Mouse (Mus musculus) hindbrain, postnatal 0 days (tissue): Measurements from ENCODE around the gene Tle2. TPM values are rescaled to one million over a fixed set of nuclear protein-coding genes. Genes with fewer than 3 reads are reported as not detected.
A peak's percentile ranks its signal among the peaks of the same experiment; 100 is the strongest.

Experiments
- ATAC-seq: fragments of 200-750 bp; cut with Nextera tagmentation; 2 replicates; pipeline ENCODE4 v1.8.0; 2017; ENCODE audit warnings: mild to moderate bottlenecking, moderate TSS enrichment, moderate library complexity
- DNase-seq: peaks from one replicate; pipeline ENCODE4 v3.0.0-alpha.2; 2015; ENCODE audit warnings: low spot score
- H3K27ac ChIP-seq: fragments of 300-500 bp; sonication (generic); 2 replicates; pipeline ENCODE4 v1.5.1; 2014; ENCODE audit warnings: mild to moderate bottlenecking
- H3K27me3 ChIP-seq: fragments of 300-500 bp; sonication (generic); 2 replicates; pipeline ENCODE4 v1.6.1; 2014; ENCODE audit warnings: low read length, mixed read lengths; ENCODE audit not compliant: insufficient read depth
- H3K36me3 ChIP-seq: fragments of 300-500 bp; sonication (generic); 2 replicates; pipeline ENCODE4 v1.6.1; 2014; ENCODE audit warnings: low read length, mixed read lengths; ENCODE audit not compliant: insufficient read depth
- H3K4me1 ChIP-seq: fragments of 300-500 bp; sonication (generic); 2 replicates; pipeline ENCODE4 v1.6.1; 2014; ENCODE audit warnings: antibody characterized with exemption, low read length, mixed read lengths; ENCODE audit not compliant: insufficient read depth
- H3K4me2 ChIP-seq: fragments of 300-500 bp; sonication (generic); 2 replicates; pipeline ENCODE4 v1.6.1; 2014; ENCODE audit warnings: low read depth, mild to moderate bottlenecking, low read length, moderate library complexity, mixed read lengths
- H3K4me3 ChIP-seq: fragments of 300-500 bp; sonication (generic); 2 replicates; pipeline ENCODE4 v1.5.1; 2014; ENCODE audit warnings: low read length
- H3K9ac ChIP-seq: fragments of 300-500 bp; sonication (generic); replicated peaks from 2 replicates; pipeline ENCODE4 v1.6.1; 2014; ENCODE audit warnings: mild to moderate bottlenecking, low read length, moderate library complexity, mixed read lengths
- H3K9me3 ChIP-seq: fragments of 300-500 bp; sonication (generic); 2 replicates; pipeline ENCODE4 v1.6.1; 2016; ENCODE audit warnings: low read length, mixed read lengths
- CTCF ChIP-seq: IDR thresholded peaks from 2 replicates; pipeline ENCODE4 v1.5.1; 2016; ENCODE audit warnings: antibody characterized with exemption, control low read depth, low read depth
- WGBS: fragments of 180-500 bp; shearing (Covaris S2); extraction: QIAGEN DNeasy Blood & Tissue Kit; methylation state at CpG from one replicate; pipeline ENCODE4 v1.1.7; 2014; 5-methylcytosine and 5-hydroxymethylcytosine counted together
- polyA plus RNA-seq: library from polyadenylated mRNA; unstranded; fragments of >200 nt; fragmentation: Nextera tagmentation; extraction: Ambion mirVana; gene quantifications from 2 replicates; pipeline ENCODE4 v1.2.1, GENCODE M21; 2015
- total RNA-seq: library from RNA; depleted of rRNA; stranded (reverse); fragments of >200 nt; gene quantifications from 2 replicates; pipeline ENCODE4 v1.2.3, GENCODE M21; 2014

Gene Tle2
- total and polyA plus RNA-seq, 2 experiments from 2014 or later: 28.8 to 43.7 TPM

DNA sequence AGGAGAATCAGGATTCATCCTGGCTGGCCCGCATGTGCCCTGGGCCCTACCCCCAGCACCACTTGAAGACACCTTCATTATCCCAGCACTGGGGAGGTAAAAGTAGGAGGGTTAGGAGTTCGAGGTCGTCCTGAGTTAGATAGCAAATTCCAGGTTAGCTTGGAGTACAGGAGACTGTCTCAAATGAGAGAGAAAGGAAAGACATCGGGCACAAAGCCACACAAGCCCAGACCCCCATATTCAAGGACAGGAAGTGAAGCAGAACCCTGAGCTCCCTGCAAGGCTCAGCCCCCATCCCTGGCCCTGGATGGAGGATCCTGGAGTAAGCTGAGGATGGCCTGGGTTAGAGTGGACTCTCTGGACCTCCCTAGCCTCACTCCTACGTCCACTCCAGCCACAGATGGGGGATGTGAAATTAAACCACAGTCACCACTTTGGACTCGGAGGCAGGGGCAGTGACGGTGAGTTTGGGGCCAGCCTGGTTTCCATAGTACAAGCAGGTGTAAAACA lies 27.1 kb downstream of the Tle2 start:
- 22% methylated on average over 7 of the region's 7 CpGs for WGBS
- Histone ChIP-seq H3K27ac (no peak overlapping the region), H3K4me1 (peaks cover 17% of the 10 kb centered on the region), H3K27me3 (no peaks in the 10 kb centered on the region), H3K9ac (0 out of 2 replicates have a peak overlapping the region, but pooled peaks have one; percentile 24), H3K9me3 (no peaks in the 10 kb centered on the region), H3K4me3 (peak overlapping the region; percentile 21; the same call in 1 of the 2 replicates), H3K36me3 (no peaks in the 10 kb centered on the region), H3K4me2 (peak overlapping the region; percentile 61)
- no peak for ATAC-seq
- no peak for DNase-seq
- no peak for TF ChIP-seq CTCF

DNA sequence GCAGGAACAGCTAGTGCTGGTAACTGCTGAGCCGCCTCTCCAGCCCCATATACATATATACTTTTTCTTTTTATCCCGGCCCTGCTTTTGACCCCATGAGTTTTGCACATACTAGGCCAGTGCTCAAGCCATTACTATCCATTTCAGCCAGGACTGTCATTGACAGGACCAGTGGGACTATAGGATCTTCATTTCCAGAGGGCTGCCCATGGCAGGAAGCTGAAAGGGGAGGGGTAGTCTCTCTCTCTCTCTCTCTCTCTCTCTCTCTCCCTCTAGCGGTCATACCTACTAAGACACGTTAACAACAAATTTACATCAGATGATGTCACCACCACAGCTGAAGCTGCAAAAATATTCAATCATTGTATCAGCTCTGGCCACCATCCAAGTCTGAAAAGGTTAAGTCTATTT lies 28.4 kb downstream of the Tle2 start:
- no peaks in the 10 kb centered on the region for H3K36me3 ChIP-seq
- H3K4me3 ChIP-seq: no peak overlapping the region
- no peaks in the 10 kb centered on the region for H3K9me3 ChIP-seq
- no peak overlapping the region for H3K9ac ChIP-seq
- peaks cover 13% of the 10 kb centered on the region for H3K4me1 ChIP-seq
- TF ChIP-seq CTCF: peak; percentile 83
- no peak overlapping the region for H3K4me2 ChIP-seq
- DNase-seq: peak; percentile 84
- H3K27ac ChIP-seq: no peak overlapping the region
- no peak for ATAC-seq
- no peaks in the 10 kb centered on the region for H3K27me3 ChIP-seq
- 10% methylated on average over 4 of the region's 4 CpGs for WGBS

DNA sequence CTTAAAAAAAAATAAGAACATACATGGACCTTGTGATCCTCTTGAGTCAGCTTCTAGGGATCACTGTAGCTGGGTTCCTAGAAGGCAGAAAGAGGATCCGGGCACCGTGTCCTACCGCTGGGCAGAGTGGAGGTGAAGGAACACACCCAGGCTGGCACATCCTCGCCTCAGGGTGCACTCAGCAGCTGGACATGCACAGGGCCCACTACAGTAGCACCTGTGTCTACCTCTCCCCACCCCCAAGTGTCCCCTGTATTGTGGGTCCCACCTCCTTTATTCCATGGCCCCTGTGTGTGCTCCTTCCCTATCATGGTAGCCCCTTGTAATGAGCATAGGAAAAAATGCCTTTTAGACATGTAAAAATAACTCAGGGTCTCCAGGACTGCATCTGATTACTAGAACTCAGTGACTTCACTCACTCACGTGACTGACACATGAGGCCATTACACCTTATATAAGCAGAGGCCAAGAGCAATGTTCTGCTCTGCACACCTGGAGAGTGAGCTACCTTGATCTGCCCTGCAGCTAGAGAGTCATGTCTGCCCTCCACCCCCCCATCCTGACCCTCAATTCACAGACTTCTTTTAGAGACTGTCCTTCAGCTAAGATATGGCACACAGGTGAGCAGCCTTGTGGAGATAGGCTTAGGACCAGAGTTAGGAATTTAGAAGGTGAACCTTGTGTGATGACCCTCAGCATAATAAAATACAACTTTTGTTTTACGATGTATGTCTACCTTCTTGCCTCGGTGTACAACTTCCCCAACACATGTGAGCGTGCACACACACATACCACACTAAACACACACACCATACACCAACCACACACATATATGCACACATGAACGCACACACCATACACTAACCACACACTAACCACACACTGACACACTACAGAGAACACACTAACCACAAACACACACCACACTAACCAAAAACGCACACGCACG lies 29.9 kb downstream of the Tle2 start:
- Histone ChIP-seq H3K9ac (no peak overlapping the region), H3K9me3 (no peaks in the 10 kb centered on the region), H3K4me2 (peak overlapping the region; percentile 56), H3K27me3 (no peaks in the 10 kb centered on the region), H3K4me3 (0 out of 2 replicates have a peak overlapping the region, but pooled peaks have one; percentile 7), H3K4me1 (peaks cover 13% of the 10 kb centered on the region), H3K36me3 (no peaks in the 10 kb centered on the region), H3K27ac (peak overlapping the region; percentile 81; the same call in 1 of the 2 replicates)
- no peak for DNase-seq
- 78% methylated on average over 12 of the region's 12 CpGs for WGBS
- TF ChIP-seq CTCF: no peak
- ATAC-seq: no peak

DNA sequence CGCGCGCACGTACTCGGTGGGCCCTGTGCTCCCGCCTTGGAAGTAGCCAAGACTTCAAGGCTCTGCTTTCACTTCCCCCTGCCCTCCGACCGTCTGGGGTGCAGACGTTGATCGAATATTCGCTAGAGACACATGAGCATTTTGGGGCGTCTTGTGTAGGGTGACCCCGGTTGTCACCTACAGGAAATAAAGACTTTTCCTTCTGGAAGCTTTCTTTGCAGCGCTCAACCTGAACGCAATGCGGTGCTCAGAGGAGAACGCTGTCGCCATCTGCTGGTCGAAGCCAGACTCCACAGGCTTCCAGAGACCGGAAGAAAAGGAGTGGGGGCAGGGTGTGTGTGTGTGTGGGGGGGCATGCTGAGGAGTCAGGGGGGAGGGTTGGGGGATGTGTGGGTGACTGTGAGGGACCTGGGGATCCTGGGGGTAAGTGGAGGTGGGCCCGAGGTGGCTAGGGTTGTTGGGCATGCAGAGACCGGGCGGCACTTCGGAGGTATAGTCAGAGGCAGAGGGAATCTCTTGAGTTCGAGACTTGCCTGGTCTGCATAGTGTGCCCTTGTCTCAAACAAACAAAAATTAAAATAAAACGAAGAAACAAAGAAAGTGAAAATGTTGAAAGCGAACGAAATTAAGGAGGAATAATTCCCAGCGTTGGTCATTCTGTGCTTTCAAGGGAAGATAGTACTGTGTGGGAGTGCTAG lies 30.8 kb downstream of the Tle2 start:
- Histone ChIP-seq H3K4me3 (peak overlapping the region; percentile 40), H3K27ac (peak overlapping the region; percentile 81), H3K4me1 (peaks cover 13% of the 10 kb centered on the region), H3K27me3 (no peaks in the 10 kb centered on the region), H3K4me2 (peak overlapping the region; percentile 56), H3K9ac (peak overlapping the region; percentile 10), H3K9me3 (no peaks in the 10 kb centered on the region), H3K36me3 (no peaks in the 10 kb centered on the region)
- peak; percentile 92 for TF ChIP-seq CTCF
- WGBS: 18% methylated on average over 29 of the region's 29 CpGs
- DNase-seq (peak; percentile 96), ATAC-seq (peak; percentile 30)

DNA sequence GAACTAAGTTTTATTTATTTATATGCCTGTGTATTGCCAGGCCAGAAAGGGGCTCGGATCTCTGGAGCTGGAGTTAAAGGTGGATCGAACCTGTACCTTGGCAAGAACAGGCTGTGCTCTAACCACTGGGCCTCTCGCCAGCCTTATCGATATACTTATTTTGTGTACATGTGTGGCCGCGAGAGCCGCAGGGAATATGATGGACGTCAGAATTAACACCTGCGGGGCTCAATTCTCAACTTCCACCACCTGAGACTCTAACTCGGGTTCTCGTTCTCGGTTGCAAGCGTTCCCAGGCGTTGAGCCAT lies 31.3 kb downstream of the Tle2 start:
- H3K36me3 ChIP-seq: no peaks in the 10 kb centered on the region
- ATAC-seq: peak; percentile 1; the same call in 1 of the 2 replicates

DNA sequence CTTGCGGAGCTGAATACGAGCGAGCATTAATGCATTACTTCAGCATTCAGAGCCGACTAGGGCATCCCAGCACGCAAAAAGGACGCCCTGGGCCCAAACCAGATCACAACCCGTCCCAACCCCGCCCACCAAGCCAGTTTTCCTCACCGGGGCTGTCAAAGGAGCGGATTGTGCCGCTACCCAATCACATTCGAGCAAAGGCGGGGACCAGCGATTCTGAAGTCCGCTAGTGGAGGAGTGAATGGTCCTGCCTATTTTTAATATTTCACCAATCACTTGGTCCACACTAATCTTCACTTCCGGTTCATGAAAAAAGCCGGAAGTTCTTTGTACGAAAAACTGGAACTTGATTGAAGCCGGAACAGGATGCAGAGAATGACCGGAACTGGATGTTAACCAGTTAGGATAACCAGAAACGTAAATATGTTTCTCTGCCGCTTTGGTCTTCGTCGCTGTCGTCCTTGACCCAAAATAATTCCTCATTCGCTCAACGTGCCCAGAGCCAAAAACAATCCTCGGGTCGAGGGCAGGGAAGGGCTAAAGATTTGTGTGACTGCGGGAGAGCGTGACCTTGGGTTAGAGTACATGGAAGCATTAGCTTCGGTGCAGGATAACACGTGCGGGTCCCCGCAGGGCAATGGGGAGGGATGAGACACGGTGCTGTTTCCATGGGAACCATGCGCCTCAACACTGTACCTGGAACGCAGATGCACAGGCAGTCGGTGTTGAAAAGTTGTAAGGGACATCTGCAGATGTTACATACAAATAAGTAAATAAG lies 31.8 kb downstream of the Tle2 start, which contains the start of gene BC025920:
TSS of gene BC025920 (plus strand) at position 297 of the 778 bp plus-strand sequence.
- peak within 1 kb of the TSS; percentile 45 for H3K9ac ChIP-seq
- no peaks in the 10 kb centered on the region for H3K9me3 ChIP-seq
- H3K4me3 ChIP-seq: peak within 1 kb of the TSS; percentile 40
- H3K36me3 ChIP-seq: no peaks in the 10 kb centered on the region
- peak; percentile 19; the same call in 1 of the 2 replicates for TF ChIP-seq CTCF
- H3K4me1 ChIP-seq: peaks cover 8% of the 10 kb centered on the region; the same call in 1 of the 2 replicates
- H3K27ac ChIP-seq: peak within 1 kb of the TSS; percentile 88
- H3K4me2 ChIP-seq: peak within 1 kb of the TSS; percentile 71
- under 1% methylated on average over 39 of the region's 39 CpGs for WGBS
- peak; percentile 97 for DNase-seq
- H3K27me3 ChIP-seq: no peaks in the 10 kb centered on the region
- ATAC-seq: peak; percentile 91

More for the DNA sequence above, 31.3 kb downstream of the Tle2 start:
- H3K4me1 ChIP-seq: peaks cover 11% of the 10 kb centered on the region
- H3K4me3 ChIP-seq: peak overlapping the region; percentile 40
- peak overlapping the region; percentile 56 for H3K4me2 ChIP-seq
- H3K9me3 ChIP-seq: no peaks in the 10 kb centered on the region
- H3K9ac ChIP-seq: peak overlapping the region; percentile 10
- TF ChIP-seq CTCF: no peak
- WGBS: 3% methylated on average over 14 of the region's 14 CpGs
- no peaks in the 10 kb centered on the region for H3K27me3 ChIP-seq
- DNase-seq: no peak
- H3K27ac ChIP-seq: peak overlapping the region; percentile 81
